ENCODE assay signal across 8 mouse cellular contexts in the genomic region with DNA sequence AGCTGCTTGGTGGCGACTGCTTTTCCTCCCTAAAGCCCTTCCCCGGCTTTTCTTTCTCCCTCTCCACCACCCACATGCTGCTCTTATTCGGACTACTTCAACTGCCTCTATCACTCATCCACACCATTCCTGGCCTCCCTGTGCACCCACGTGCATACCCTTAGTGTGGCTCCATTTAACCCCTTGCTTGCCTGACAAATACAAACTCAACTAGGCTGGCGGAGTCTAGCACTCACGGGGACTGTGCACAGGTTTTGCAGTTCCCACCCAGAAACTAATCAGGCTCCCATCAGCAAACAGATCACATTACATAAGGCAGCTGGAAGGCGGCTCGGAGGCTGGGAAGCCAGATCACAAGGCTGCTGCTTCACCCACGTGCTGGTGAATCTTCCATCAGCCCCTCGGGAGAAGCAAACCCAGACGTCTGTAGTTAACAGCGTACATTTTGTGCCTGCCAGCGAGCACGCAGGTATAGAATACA.
DNase-seq lines count a peak whose midpoint lies in the region; ATAC-seq lines count a peak whose summit lies in the region.

No protein-coding gene starts in this region.

- DNase-seq in liver, embryonic 11.5 days (ENCODE audit: low spot score), result no peak
- peak; percentile 44 for DNase-seq in embryonic facial prominence, embryonic 10.5 days (ENCODE audit: low spot score)
- DNase-seq in hindbrain, embryonic 14.5 days (ENCODE audit: low spot score), result peak; percentile 34
- peak; percentile 40 for DNase-seq in limb, embryonic 11.5 days (ENCODE audit: low spot score)
- DNase-seq in right cerebral cortex, postnatal 14 days, result peak; percentile 41
- no peak for DNase-seq in thymus, postnatal 0 days (ENCODE audit: low spot score)

- no peaks in the 10 kb centered on the region for H3K36me3 ChIP-seq in liver, embryonic 11.5 days (ENCODE audit: control insufficient read depth, insufficient read depth, low read length)
- no peaks in the 10 kb centered on the region for H3K36me3 ChIP-seq in liver, embryonic 12.5 days
- no peaks in the 10 kb centered on the region for H3K36me3 ChIP-seq in embryonic facial prominence, embryonic 10.5 days (replicated peaks)
- H3K36me3 ChIP-seq in hindbrain, embryonic 14.5 days (replicated peaks; ENCODE audit: control insufficient read depth, insufficient read depth), result no peaks in the 10 kb centered on the region
- H3K36me3 ChIP-seq in limb, embryonic 11.5 days (ENCODE audit: control insufficient read depth, insufficient read depth, low read length), result no peaks in the 10 kb centered on the region

- no peak overlapping the region for H3K9ac ChIP-seq in liver, embryonic 11.5 days (ENCODE audit: low read depth, low read length)
- no peak overlapping the region for H3K9ac ChIP-seq in liver, embryonic 12.5 days
- peak overlapping the region; percentile 57 for H3K9ac ChIP-seq in hindbrain, embryonic 14.5 days
- H3K9ac ChIP-seq in limb, embryonic 11.5 days (ENCODE audit: low read length), result no peak overlapping the region

- no peaks in the 10 kb centered on the region for H3K4me1 ChIP-seq in liver, embryonic 11.5 days (replicated peaks; ENCODE audit: control insufficient read depth, insufficient read depth, low read length)
- no peaks in the 10 kb centered on the region for H3K4me1 ChIP-seq in liver, embryonic 12.5 days
- peaks cover 10% of the 10 kb centered on the region for H3K4me1 ChIP-seq in embryonic facial prominence, embryonic 10.5 days
- H3K4me1 ChIP-seq in hindbrain, embryonic 14.5 days (replicated peaks; ENCODE audit: control insufficient read depth, insufficient read depth, low read length), result 0 out of 2 replicates have a peak, but pooled peaks cover 3% of the 10 kb centered on the region
- no peaks in the 10 kb centered on the region for H3K4me1 ChIP-seq in limb, embryonic 11.5 days (ENCODE audit: control insufficient read depth, insufficient read depth, low read length)

- H3K4me3 ChIP-seq in liver, embryonic 11.5 days (ENCODE audit: low read depth, low read length), result no peak overlapping the region
- no peak overlapping the region for H3K4me3 ChIP-seq in liver, embryonic 12.5 days
- peak overlapping the region; percentile 38 for H3K4me3 ChIP-seq in embryonic facial prominence, embryonic 10.5 days
- H3K4me3 ChIP-seq in hindbrain, embryonic 14.5 days (replicated peaks; ENCODE audit: low read length), result peak overlapping the region; percentile 25
- H3K4me3 ChIP-seq in limb, embryonic 11.5 days (ENCODE audit: low read depth, low read length), result no peak overlapping the region

- H3K27me3 ChIP-seq in liver, embryonic 11.5 days (replicated peaks; ENCODE audit: control insufficient read depth, insufficient read depth, low read length), result peaks cover 9% of the 10 kb centered on the region; the same call in 1 of the 2 replicates
- H3K27me3 ChIP-seq in liver, embryonic 12.5 days (replicated peaks), result peaks cover 15% of the 10 kb centered on the region
- H3K27me3 ChIP-seq in embryonic facial prominence, embryonic 10.5 days (replicated peaks; ENCODE audit: low read depth, poor library complexity, severe bottlenecking), result peaks cover 49% of the 10 kb centered on the region
- no peaks in the 10 kb centered on the region for H3K27me3 ChIP-seq in hindbrain, embryonic 14.5 days (ENCODE audit: control insufficient read depth, insufficient read depth, low read length)
- no peaks in the 10 kb centered on the region for H3K27me3 ChIP-seq in limb, embryonic 11.5 days (ENCODE audit: control insufficient read depth, insufficient read depth, low read length)

- WGBS in liver, embryonic 11.5 days, result 20% methylated on average over 14 of the region's 14 CpGs
- WGBS in liver, embryonic 12.5 days (ENCODE audit: insufficient replicate concordance), result 25% methylated on average over 14 of the region's 14 CpGs
- 23% methylated on average over 14 of the region's 14 CpGs for WGBS in embryonic facial prominence, embryonic 10.5 days
- 13% methylated on average over 14 of the region's 14 CpGs for WGBS in hindbrain, embryonic 14.5 days
- 22% methylated on average over 14 of the region's 14 CpGs for WGBS in limb, embryonic 11.5 days

- peak overlapping the region; percentile 28; the same call in 1 of the 2 replicates for H3K4me2 ChIP-seq in liver, embryonic 11.5 days
- H3K4me2 ChIP-seq in liver, embryonic 12.5 days, result no peak overlapping the region
- peak overlapping the region; percentile 53 for H3K4me2 ChIP-seq in hindbrain, embryonic 14.5 days (replicated peaks)
- H3K4me2 ChIP-seq in limb, embryonic 11.5 days (ENCODE audit: low read depth, severe bottlenecking), result peak overlapping the region; percentile 1; the same call in 1 of the 2 replicates

- no peak overlapping the region for H3K27ac ChIP-seq in liver, embryonic 11.5 days (ENCODE audit: low read depth, low read length)
- H3K27ac ChIP-seq in liver, embryonic 12.5 days, result no peak overlapping the region
- no peak overlapping the region for H3K27ac ChIP-seq in embryonic facial prominence, embryonic 10.5 days (replicated peaks)
- H3K27ac ChIP-seq in hindbrain, embryonic 14.5 days, result peak overlapping the region; percentile 69; the same call in 1 of the 2 replicates
- H3K27ac ChIP-seq in limb, embryonic 11.5 days (replicated peaks; ENCODE audit: low read depth, low read length), result no peak overlapping the region

- ATAC-seq in liver, embryonic 11.5 days (replicated peaks; ENCODE audit: low FRiP score), result no peak
- no peak for ATAC-seq in liver, embryonic 12.5 days
- peak; percentile 72 for ATAC-seq in hindbrain, embryonic 14.5 days (ENCODE audit: low FRiP score)
- peak; percentile 70; the same call in 1 of the 2 replicates for ATAC-seq in limb, embryonic 11.5 days (ENCODE audit: insufficient number of reproducible peaks, low FRiP score, low TSS enrichment, low read depth)
- no peak for ATAC-seq in monocyte, adult 5-6 weeks (replicated peaks; ENCODE audit: insufficient number of reproducible peaks, low FRiP score, low TSS enrichment, poor library complexity, severe bottlenecking)

- H3K9me3 ChIP-seq in liver, embryonic 11.5 days (ENCODE audit: control insufficient read depth, low read length), result no peaks in the 10 kb centered on the region
- H3K9me3 ChIP-seq in liver, embryonic 12.5 days (replicated peaks), result no peaks in the 10 kb centered on the region
- no peaks in the 10 kb centered on the region for H3K9me3 ChIP-seq in embryonic facial prominence, embryonic 10.5 days
- H3K9me3 ChIP-seq in hindbrain, embryonic 14.5 days (ENCODE audit: control insufficient read depth, low read length), result no peaks in the 10 kb centered on the region
- H3K9me3 ChIP-seq in limb, embryonic 11.5 days (ENCODE audit: control insufficient read depth, low read length), result no peaks in the 10 kb centered on the region

Comparison
In these comparisons a context has a peak if more than half of its experiments do, and no peak if none do; other contexts are left out.
1. ATAC-seq: peak in hindbrain, embryonic 14.5 days (single experiment) and limb, embryonic 11.5 days (single experiment); none in liver, embryonic 11.5 days (single experiment), liver, embryonic 12.5 days (single experiment) and monocyte, adult 5-6 weeks (single experiment).
2. DNase-seq: peak in embryonic facial prominence, embryonic 10.5 days (single experiment), hindbrain, embryonic 14.5 days (single experiment), limb, embryonic 11.5 days (single experiment) and right cerebral cortex, postnatal 14 days (single experiment); none in liver, embryonic 11.5 days (single experiment) and thymus, postnatal 0 days (single experiment).
3. H3K4me3 ChIP-seq: peak in embryonic facial prominence, embryonic 10.5 days (single experiment) and hindbrain, embryonic 14.5 days (single experiment); none in liver, embryonic 11.5 days (single experiment), liver, embryonic 12.5 days (single experiment) and limb, embryonic 11.5 days (single experiment).